Mouse (Mus musculus): ENCODE results near the gene Asf1b.

- TF ChIP-seq MAFK (IDR thresholded peaks at IDR 0.05; ENCODE audit: insufficient replicate concordance, low read length) (no peak), CTCF (conservative IDR thresholded peaks at IDR 0.05 in 1 of 2, IDR thresholded peaks at IDR 0.05 in 1 of 2; ENCODE audit: low read depth in 2 of 2, low read length in 2 of 2) (no peak), CHD2 (IDR thresholded peaks at IDR 0.05; ENCODE audit: low read length) (no peak), POLR2A (IDR thresholded peaks at IDR 0.05; ENCODE audit: low read depth, low read length) (no peak), MEF2A (IDR thresholded peaks at IDR 0.05; ENCODE audit: borderline replicate concordance, low read depth, low read length) (no peak), USF1 (IDR thresholded peaks at IDR 0.05; ENCODE audit: low read depth, low read length) (no peak), E2F4 (IDR thresholded peaks at IDR 0.05; ENCODE audit: insufficient replicate concordance, low read depth, low read length) (no peak), MAX (IDR thresholded peaks at IDR 0.05; ENCODE audit: low read length) (no peak), ELF1 (IDR thresholded peaks at IDR 0.05; ENCODE audit: low read depth, low read length) (no peak)
These were observed 60.5 kb downstream of the Asf1b start for GRCm38 (mm10) chr8:84015833-84016232.
